Mouse (Mus musculus) activated CD4-positive, CD25-positive, alpha-beta regulatory T cell, adult 4 months (primary cell): ENCODE data around the gene 4930452B06Rik. TPM values are rescaled to one million over a fixed set of nuclear protein-coding genes. Genes with fewer than 3 reads are reported as not detected.

Experiments
- ATAC-seq: one replicate; pipeline ENCODE4 v1.8.0; 2017
- polyA plus RNA-seq, 2 experiments: library from polyadenylated mRNA; unstranded; fragments of 100-300 nt; shearing (Covaris generic); gene quantifications; one replicate each; pipeline ENCODE4 v1.2.1; 2017

The 4930452B06Rik gene
- polyA plus RNA-seq, 2 experiments from 2014 or later, result 0.19 TPM; not detected in 1

GRCm38 (mm10) chr14:8449299-8449698 lies 216.7 kb downstream of the 4930452B06Rik start:
- ATAC-seq, result no peak

- ATAC-seq, result no peak
Measured at GRCm38 (mm10) chr14:8447352-8447751, 218.7 kb downstream of the 4930452B06Rik start.

- no peak for ATAC-seq
Measured at GRCm38 (mm10) chr14:8444363-8444762, 221.7 kb downstream of the 4930452B06Rik start.

GRCm38 (mm10) chr14:8442691-8443090 lies 223.3 kb downstream of the 4930452B06Rik start:
- no peak for ATAC-seq

GRCm38 (mm10) chr14:8441623-8442022 lies 224.4 kb downstream of the 4930452B06Rik start:
- no peak for ATAC-seq

- no peak for ATAC-seq
Measured at GRCm38 (mm10) chr14:8430611-8431230, 235.3 kb downstream of the 4930452B06Rik start.

GRCm38 (mm10) chr14:8429767-8430166 lies 236.3 kb downstream of the 4930452B06Rik start:
- ATAC-seq, result no peak

GRCm38 (mm10) chr14:8422833-8423232 lies 243.2 kb downstream of the 4930452B06Rik start:
- no peak for ATAC-seq

- no peak for ATAC-seq
Measured at GRCm38 (mm10) chr14:8421199-8421787, 244.7 kb downstream of the 4930452B06Rik start.

GRCm38 (mm10) chr14:8418610-8419009 lies 247.4 kb downstream of the 4930452B06Rik start:
- no peak for ATAC-seq

GRCm38 (mm10) chr14:8405946-8406345 lies 260.1 kb downstream of the 4930452B06Rik start:
- no peak for ATAC-seq

- no peak for ATAC-seq
Measured at GRCm38 (mm10) chr14:8403310-8403709, 262.7 kb downstream of the 4930452B06Rik start.

GRCm38 (mm10) chr14:8398507-8398906 lies 267.5 kb downstream of the 4930452B06Rik start:
- ATAC-seq, result no peak

GRCm38 (mm10) chr14:8395690-8396287 lies 270.3 kb downstream of the 4930452B06Rik start:
- ATAC-seq, result no peak

- no peak for ATAC-seq
Measured at GRCm38 (mm10) chr14:8392181-8392825, 273.7 kb downstream of the 4930452B06Rik start.
